Mouse (Mus musculus): Measurements from ENCODE around the gene Tprkb. TPM values are rescaled to one million over a fixed set of nuclear protein-coding genes. Genes with fewer than 3 reads are reported as not detected.
"Not testable (repeated sequence)": the region's sequence is repeated elsewhere in the genome, so short reads cannot be mapped to it uniquely, and the experiment has no call there.

Tprkb gene
- 25.0 and 31.6 TPM in 2 replicates for polyA plus RNA-seq (2011; ENCODE audit: insufficient read depth, insufficient read length, low read depth, missing spikeins)

DNA sequence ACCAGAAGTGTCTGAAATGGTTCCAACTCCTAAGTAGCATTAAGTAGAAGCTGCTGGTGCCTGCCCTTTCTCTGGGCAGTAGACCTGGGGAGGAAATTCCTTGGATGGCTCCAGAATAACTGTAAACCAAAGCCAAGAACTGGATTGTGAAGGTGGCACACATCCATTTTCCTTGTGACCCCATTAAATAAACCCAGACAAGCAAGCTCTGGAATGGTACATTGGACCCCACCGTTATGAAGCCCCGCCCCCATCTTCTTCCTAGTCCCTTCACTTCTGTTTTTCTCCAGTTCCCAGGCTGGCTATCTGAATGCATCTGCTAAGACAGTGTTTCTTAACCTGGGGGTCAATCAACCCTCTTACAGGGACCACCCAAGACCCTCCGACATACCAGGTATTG lies at the start of gene Tprkb:
TSS of gene Tprkb (plus strand) at position 279 of the 400 bp plus-strand sequence.
- H3K9ac ChIP-seq (ENCODE audit: low read depth, poor library complexity, severe bottlenecking): no peak within 1 kb of the TSS
- H3K4me3 ChIP-seq (ENCODE audit: low read depth, low read length): no peak within 1 kb of the TSS
- H3K4me1 ChIP-seq (ENCODE audit: control insufficient read depth, insufficient read depth, low read length): no peaks in the 10 kb centered on the region
- TF ChIP-seq CTCF (IDR thresholded peaks at IDR 0.05; ENCODE audit: low read depth, low read length) (no peak), EP300 (IDR thresholded peaks at IDR 0.05; ENCODE audit: insufficient read depth, low read depth, low read length) (no peak)
- no peaks in the 10 kb centered on the region for H3K36me3 ChIP-seq (ENCODE audit: control insufficient read depth, insufficient read depth, low read length, poor library complexity, severe bottlenecking)
- no peaks in the 10 kb centered on the region for H3K9me3 ChIP-seq (replicated peaks; ENCODE audit: control insufficient read depth, insufficient read depth, low read length, poor library complexity, severe bottlenecking)
- no peaks in the 10 kb centered on the region for H3K27me3 ChIP-seq (ENCODE audit: control insufficient read depth, insufficient read depth, low read length, poor library complexity, severe bottlenecking)
- H3K27ac ChIP-seq (ENCODE audit: insufficient read depth, low read length): no peak within 1 kb of the TSS

DNA sequence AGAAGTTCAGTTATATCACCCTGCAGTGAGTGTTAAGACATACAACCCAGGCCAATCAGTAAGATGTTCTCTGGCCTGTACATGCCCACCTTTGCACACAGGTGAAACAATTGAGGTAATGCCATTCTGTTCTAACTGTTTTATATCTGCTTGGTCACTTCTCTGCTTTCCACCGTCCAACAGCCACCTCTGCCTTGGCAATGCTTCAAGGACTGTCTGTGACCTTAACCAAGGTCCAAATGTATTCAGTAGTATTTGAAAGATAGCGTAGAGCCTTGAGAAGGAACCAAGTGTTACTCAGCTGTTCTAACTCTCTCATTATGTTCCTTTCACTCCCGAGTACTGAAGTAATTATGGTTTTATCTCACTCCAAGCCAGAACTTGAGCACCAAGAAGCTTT lies 49.1 kb upstream of the Tprkb start:
- no peaks in the 10 kb centered on the region for H3K9me3 ChIP-seq (replicated peaks; ENCODE audit: control insufficient read depth, insufficient read depth, low read length, poor library complexity, severe bottlenecking)
- TF ChIP-seq POLR2A (IDR thresholded peaks at IDR 0.05; ENCODE audit: insufficient read depth, low read length) (no peak), CTCF (IDR thresholded peaks at IDR 0.05; ENCODE audit: low read depth, low read length) (no peak), EP300 (IDR thresholded peaks at IDR 0.05; ENCODE audit: insufficient read depth, low read depth, low read length) (no peak)

DNA sequence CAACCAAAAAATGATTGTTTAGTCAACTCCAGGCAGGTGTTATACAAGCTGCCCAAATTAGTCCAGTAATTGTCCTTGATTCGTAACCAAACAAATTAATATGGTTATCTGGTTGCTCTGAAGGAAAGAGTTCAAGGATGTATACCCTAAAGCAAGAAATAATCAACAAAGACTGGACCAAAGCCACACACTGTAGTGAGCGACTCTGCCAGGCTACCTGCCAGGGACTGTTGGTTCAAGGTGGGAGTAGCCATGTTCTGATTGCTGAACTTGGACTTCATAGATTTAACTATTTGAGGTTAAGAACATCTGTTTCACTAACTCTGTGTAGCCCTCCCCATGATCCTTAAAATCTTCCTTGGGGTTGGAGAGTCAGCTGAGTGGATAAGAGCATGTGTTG lies 48.5 kb upstream of the Tprkb start:
- H3K27me3 ChIP-seq (ENCODE audit: control insufficient read depth, insufficient read depth, low read length, poor library complexity, severe bottlenecking): no peaks in the 10 kb centered on the region
- TF ChIP-seq POLR2A (IDR thresholded peaks at IDR 0.05; ENCODE audit: insufficient read depth, low read length) (no peak), CTCF (IDR thresholded peaks at IDR 0.05; ENCODE audit: low read depth, low read length) (no peak), EP300 (IDR thresholded peaks at IDR 0.05; ENCODE audit: insufficient read depth, low read depth, low read length) (no peak)
- H3K9me3 ChIP-seq (replicated peaks; ENCODE audit: control insufficient read depth, insufficient read depth, low read length, poor library complexity, severe bottlenecking): no peaks in the 10 kb centered on the region
- H3K4me1 ChIP-seq (ENCODE audit: control insufficient read depth, insufficient read depth, low read length): peaks cover 3% of the 10 kb centered on the region
- no peaks in the 10 kb centered on the region for H3K36me3 ChIP-seq (ENCODE audit: control insufficient read depth, insufficient read depth, low read length, poor library complexity, severe bottlenecking)
- no peak overlapping the region for H3K27ac ChIP-seq (ENCODE audit: insufficient read depth, low read length)
- H3K4me3 ChIP-seq (ENCODE audit: low read depth, low read length): no peak overlapping the region
- no peak overlapping the region for H3K9ac ChIP-seq (ENCODE audit: low read depth, poor library complexity, severe bottlenecking)

More for the DNA sequence above, 49.1 kb upstream of the Tprkb start:
- Histone ChIP-seq H3K4me3 (ENCODE audit: low read depth, low read length) (no peak overlapping the region), H3K36me3 (ENCODE audit: control insufficient read depth, insufficient read depth, low read length, poor library complexity, severe bottlenecking) (no peaks in the 10 kb centered on the region), H3K27ac (ENCODE audit: insufficient read depth, low read length) (no peak overlapping the region), H3K27me3 (ENCODE audit: control insufficient read depth, insufficient read depth, low read length, poor library complexity, severe bottlenecking) (no peaks in the 10 kb centered on the region), H3K4me1 (ENCODE audit: control insufficient read depth, insufficient read depth, low read length) (peaks cover 3% of the 10 kb centered on the region), H3K9ac (ENCODE audit: low read depth, poor library complexity, severe bottlenecking) (no peak overlapping the region)

DNA sequence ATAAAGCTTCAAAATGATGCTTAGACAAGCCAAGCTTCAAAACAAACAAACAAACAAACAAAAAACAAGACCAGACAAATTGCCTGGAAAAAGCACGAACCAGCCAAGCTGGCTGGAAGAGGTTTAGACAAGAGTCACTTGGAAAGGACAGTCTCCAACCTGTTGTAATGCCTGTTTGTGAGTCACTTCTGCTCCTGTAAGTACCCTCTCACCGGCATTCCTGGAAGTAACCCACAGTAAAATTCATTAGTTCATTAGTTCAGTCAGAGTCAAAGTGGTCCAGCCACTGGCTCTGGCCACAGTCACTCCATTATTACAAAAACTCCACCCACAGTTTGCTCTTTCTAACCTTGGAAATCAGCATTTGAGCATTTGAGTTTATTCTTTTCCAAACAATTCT lies 47.8 kb upstream of the Tprkb start:
- no peaks in the 10 kb centered on the region for H3K36me3 ChIP-seq (ENCODE audit: control insufficient read depth, insufficient read depth, low read length, poor library complexity, severe bottlenecking)
- peaks cover 3% of the 10 kb centered on the region for H3K4me1 ChIP-seq (ENCODE audit: control insufficient read depth, insufficient read depth, low read length)
- peaks cover 5% of the 10 kb centered on the region for H3K9me3 ChIP-seq (replicated peaks; ENCODE audit: control insufficient read depth, insufficient read depth, low read length, poor library complexity, severe bottlenecking)
- no peak for TF ChIP-seq POLR2A (IDR thresholded peaks at IDR 0.05; ENCODE audit: insufficient read depth, low read length)
- TF ChIP-seq CTCF (IDR thresholded peaks at IDR 0.05; ENCODE audit: low read depth, low read length): no peak
- TF ChIP-seq EP300 (IDR thresholded peaks at IDR 0.05; ENCODE audit: insufficient read depth, low read depth, low read length): no peak
- no peak overlapping the region for H3K9ac ChIP-seq (ENCODE audit: low read depth, poor library complexity, severe bottlenecking)
- no peak overlapping the region for H3K4me3 ChIP-seq (ENCODE audit: low read depth, low read length)
- H3K27me3 ChIP-seq (ENCODE audit: control insufficient read depth, insufficient read depth, low read length, poor library complexity, severe bottlenecking): no peaks in the 10 kb centered on the region
- no peak overlapping the region for H3K27ac ChIP-seq (ENCODE audit: insufficient read depth, low read length)

DNA sequence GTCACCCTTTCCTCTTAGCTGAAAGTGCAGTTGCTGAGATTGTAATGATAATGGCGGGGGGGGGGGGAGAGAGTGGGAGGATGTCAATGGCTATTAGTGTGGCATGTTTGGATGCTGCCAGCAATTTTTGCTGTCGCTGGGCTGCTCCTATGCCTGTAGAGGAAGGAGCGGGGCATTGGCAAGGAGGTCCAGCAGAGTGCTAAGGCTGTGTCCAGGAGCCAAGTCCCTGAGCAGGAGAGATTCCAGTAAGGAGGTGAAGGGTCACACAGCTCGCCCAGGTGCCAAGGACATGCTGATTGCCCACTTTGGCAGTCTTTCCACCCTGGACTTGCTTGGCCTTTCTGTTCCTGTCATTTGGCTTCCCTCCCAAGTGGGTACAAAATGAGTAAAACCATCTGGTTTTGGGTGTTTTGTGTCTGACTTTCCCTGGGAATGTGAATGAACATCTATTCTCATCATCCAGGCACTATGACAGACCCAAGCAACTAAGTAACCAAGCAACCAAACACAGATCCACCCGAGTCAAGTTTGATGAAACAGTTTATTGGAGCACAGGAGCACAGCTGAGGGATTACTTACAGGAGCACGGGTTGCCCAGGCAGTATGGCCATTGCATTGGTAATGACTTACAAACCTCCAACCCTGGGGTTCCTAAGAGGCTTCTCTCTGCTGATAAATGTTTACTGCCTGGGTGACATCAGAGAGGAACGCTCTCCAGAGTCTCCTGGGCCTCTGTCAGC lies 46.6 kb upstream of the Tprkb start:
- H3K4me1 ChIP-seq (ENCODE audit: control insufficient read depth, insufficient read depth, low read length); H3K4me3 ChIP-seq (ENCODE audit: low read depth, low read length); H3K27ac ChIP-seq (ENCODE audit: insufficient read depth, low read length); H3K36me3 ChIP-seq (ENCODE audit: control insufficient read depth, insufficient read depth, low read length, poor library complexity, severe bottlenecking); H3K9ac ChIP-seq (ENCODE audit: low read depth, poor library complexity, severe bottlenecking); H3K27me3 ChIP-seq (ENCODE audit: control insufficient read depth, insufficient read depth, low read length, poor library complexity, severe bottlenecking): not testable (repeated sequence)
- peaks cover 16% of the 10 kb centered on the region for H3K9me3 ChIP-seq (replicated peaks; ENCODE audit: control insufficient read depth, insufficient read depth, low read length, poor library complexity, severe bottlenecking)

DNA sequence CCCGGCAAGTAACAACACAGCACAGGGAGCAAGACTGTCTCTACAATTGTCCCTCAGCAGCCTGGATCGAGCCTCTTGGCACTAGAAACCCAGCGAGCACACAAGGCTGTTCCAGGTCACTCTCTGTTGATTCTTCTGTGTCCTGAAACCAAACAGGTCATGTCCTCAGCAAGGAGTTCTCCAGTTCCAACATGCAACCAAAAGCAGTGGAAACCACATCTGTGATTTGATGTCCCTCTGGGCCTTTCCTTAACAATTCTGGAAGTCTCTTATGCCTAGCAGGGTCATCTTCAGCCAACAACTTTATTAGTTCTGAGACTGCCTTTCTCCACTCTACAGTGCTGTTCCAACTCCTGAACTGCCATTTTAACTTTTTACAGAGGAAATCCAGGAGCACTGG lies 45.5 kb upstream of the Tprkb start:
- H3K27me3 ChIP-seq (ENCODE audit: control insufficient read depth, insufficient read depth, low read length, poor library complexity, severe bottlenecking); H3K9ac ChIP-seq (ENCODE audit: low read depth, poor library complexity, severe bottlenecking); H3K27ac ChIP-seq (ENCODE audit: insufficient read depth, low read length): not testable (repeated sequence)

DNA sequence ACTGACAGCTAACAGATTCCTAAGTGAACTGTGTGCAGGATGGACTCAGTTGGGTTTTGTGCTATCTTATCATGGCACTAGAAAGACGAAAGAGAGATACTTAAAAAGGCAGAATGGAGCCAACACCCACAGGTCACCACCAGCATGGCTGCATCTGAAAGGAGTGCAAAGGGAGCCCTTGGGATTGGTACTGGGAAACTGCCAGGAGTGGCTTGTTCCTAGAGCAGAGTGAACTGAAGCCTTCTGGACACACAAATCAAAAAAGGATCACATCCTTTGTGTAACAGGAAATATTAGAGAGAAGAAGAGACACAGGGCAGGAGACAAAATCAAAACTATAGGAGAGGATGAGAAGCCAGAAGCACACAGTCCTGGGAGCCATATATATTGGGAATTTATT lies 44.7 kb upstream of the Tprkb start:
- not testable (repeated sequence) for H3K27me3 ChIP-seq (ENCODE audit: control insufficient read depth, insufficient read depth, low read length, poor library complexity, severe bottlenecking); H3K36me3 ChIP-seq (ENCODE audit: control insufficient read depth, insufficient read depth, low read length, poor library complexity, severe bottlenecking); H3K4me1 ChIP-seq (ENCODE audit: control insufficient read depth, insufficient read depth, low read length); H3K9ac ChIP-seq (ENCODE audit: low read depth, poor library complexity, severe bottlenecking); H3K4me3 ChIP-seq (ENCODE audit: low read depth, low read length); H3K27ac ChIP-seq (ENCODE audit: insufficient read depth, low read length)
- peaks cover 16% of the 10 kb centered on the region for H3K9me3 ChIP-seq (replicated peaks; ENCODE audit: control insufficient read depth, insufficient read depth, low read length, poor library complexity, severe bottlenecking)

More for the DNA sequence above, 45.5 kb upstream of the Tprkb start:
- H3K36me3 ChIP-seq (ENCODE audit: control insufficient read depth, insufficient read depth, low read length, poor library complexity, severe bottlenecking); H3K4me1 ChIP-seq (ENCODE audit: control insufficient read depth, insufficient read depth, low read length); H3K4me3 ChIP-seq (ENCODE audit: low read depth, low read length): not testable (repeated sequence)
- peaks cover 16% of the 10 kb centered on the region for H3K9me3 ChIP-seq (replicated peaks; ENCODE audit: control insufficient read depth, insufficient read depth, low read length, poor library complexity, severe bottlenecking)
